Mouse (Mus musculus) thymus, adult 2 months (tissue): ENCODE results near the gene Vps37c. TPM values are rescaled to one million over a fixed set of nuclear protein-coding genes. Genes with fewer than 3 reads are reported as not detected.

ENCODE experiments used
- DNase-seq: peaks from one replicate; pipeline ENCODE4 v3.0.0; 2021
- H3K27ac ChIP-seq: fragments of 200-500 bp; 2 replicates; pipeline ENCODE4 v1.5.1; 2012; ENCODE audit warnings: low read length, control low read depth; ENCODE audit not compliant: control insufficient read depth, insufficient read depth
- H3K27me3 ChIP-seq: fragments of 200-500 bp; 2 replicates; pipeline ENCODE4 v1.6.1; 2012; ENCODE audit warnings: mild to moderate bottlenecking, low read length, moderate library complexity, mixed read lengths; ENCODE audit not compliant: control insufficient read depth, insufficient read depth
- H3K36me3 ChIP-seq: fragments of 200-500 bp; 2 replicates; pipeline ENCODE4 v1.6.1; 2012; ENCODE audit warnings: mild to moderate bottlenecking, low read length, moderate library complexity; ENCODE audit not compliant: control insufficient read depth, insufficient read depth
- H3K4me1 ChIP-seq: fragments of 200-500 bp; replicated peaks from 2 replicates; pipeline ENCODE4 v1.6.1; 2012; ENCODE audit warnings: low read length; ENCODE audit not compliant: control insufficient read depth, insufficient read depth
- H3K4me3 ChIP-seq: fragments of 200-500 bp; 2 replicates; pipeline ENCODE4 v1.5.1; 2012; ENCODE audit warnings: mild to moderate bottlenecking, low read length, control low read depth, moderate library complexity; ENCODE audit not compliant: control insufficient read depth, insufficient read depth
- CTCF ChIP-seq: fragments of 200-500 bp; IDR thresholded peaks from 2 replicates; pipeline ENCODE4 v1.5.1; 2012; ENCODE audit warnings: mild to moderate bottlenecking, control low read depth, low read length, moderate library complexity, borderline replicate concordance; ENCODE audit not compliant: control insufficient read depth, poor library complexity, insufficient read depth; ENCODE audit errors: extremely low read depth
- POLR2A ChIP-seq: fragments of 200-500 bp; IDR thresholded peaks from 2 replicates; pipeline ENCODE4 v1.6.1; 2012; ENCODE audit warnings: mild to moderate bottlenecking, low read length, control low read depth, moderate library complexity; ENCODE audit not compliant: control insufficient read depth, poor library complexity, insufficient read depth; ENCODE audit errors: extremely low read depth
- WGBS: fragments of 180-500 bp; shearing (Covaris S2); methylation state at CpG from one replicate; pipeline ENCODE4 v1.1.7; 2018; 5-methylcytosine and 5-hydroxymethylcytosine counted together
- polyA plus RNA-seq: library from polyadenylated mRNA; depleted of rRNA; stranded (reverse); fragments of >200 nt; gene quantifications from 2 replicates; pipeline ENCODE4 v1.2.3, GENCODE M21; 2012

Gene Vps37c
- polyA plus RNA-seq, 1 experiment = 38.2 TPM

- 92% methylated on average over 13 of the region's 13 CpGs for WGBS
- H3K27ac ChIP-seq = no peak overlapping the region
- peaks cover 14% of the 10 kb centered on the region for H3K4me1 ChIP-seq
- no peak for TF ChIP-seq CTCF
- TF ChIP-seq POLR2A = no peak
- H3K4me3 ChIP-seq = no peak overlapping the region
- H3K27me3 ChIP-seq = no peaks in the 10 kb centered on the region
- peaks cover 11% of the 10 kb centered on the region for H3K36me3 ChIP-seq
- no peak for DNase-seq
Measured at GRCm38 (mm10) chr19:10707087-10707875, 18.7 kb downstream of the Vps37c start.

- WGBS = 100% methylated on average over 1 of the region's 1 CpGs
Measured at GRCm38 (mm10) chr19:10707881-10708280, 19.3 kb downstream of the Vps37c start.

GRCm38 (mm10) chr19:10708900-10709299, 20.4 kb downstream of the Vps37c start:
- H3K27me3 ChIP-seq = no peaks in the 10 kb centered on the region
- 89% methylated on average over 6 of the region's 6 CpGs for WGBS
- TF ChIP-seq CTCF (no peak), POLR2A (no peak)
- peaks cover 16% of the 10 kb centered on the region for H3K36me3 ChIP-seq
- no peak overlapping the region for H3K27ac ChIP-seq
- H3K4me3 ChIP-seq = no peak overlapping the region
- DNase-seq = no peak
- peaks cover 6% of the 10 kb centered on the region for H3K4me1 ChIP-seq

More at GRCm38 (mm10) chr19:10707881-10708280, 19.3 kb downstream of the Vps37c start:
- Histone ChIP-seq H3K36me3 (peaks cover 13% of the 10 kb centered on the region), H3K4me1 (peaks cover 14% of the 10 kb centered on the region), H3K4me3 (no peak overlapping the region), H3K27ac (no peak overlapping the region), H3K27me3 (no peaks in the 10 kb centered on the region)
- no peak for DNase-seq
- TF ChIP-seq POLR2A (no peak), CTCF (no peak)

- no peak overlapping the region for H3K27ac ChIP-seq
- no peak overlapping the region for H3K4me3 ChIP-seq
- WGBS = 12% methylated on average over 8 of the region's 8 CpGs
- H3K4me1 ChIP-seq = peaks cover 6% of the 10 kb centered on the region
- peaks cover 16% of the 10 kb centered on the region for H3K36me3 ChIP-seq
- DNase-seq = peak; percentile 89
- no peaks in the 10 kb centered on the region for H3K27me3 ChIP-seq
- TF ChIP-seq POLR2A = no peak
- peak; percentile 98 for TF ChIP-seq CTCF
Measured at GRCm38 (mm10) chr19:10709360-10710087, 21.0 kb downstream of the Vps37c start.

GRCm38 (mm10) chr19:10710088-10710511, 21.6 kb downstream of the Vps37c start:
- DNase-seq = peak; percentile 61
- no peak overlapping the region for H3K4me3 ChIP-seq
- 61% methylated on average over 9 of the region's 9 CpGs for WGBS
- H3K27me3 ChIP-seq = no peaks in the 10 kb centered on the region
- peaks cover 16% of the 10 kb centered on the region for H3K36me3 ChIP-seq
- peaks cover 7% of the 10 kb centered on the region for H3K4me1 ChIP-seq
- H3K27ac ChIP-seq = no peak overlapping the region
- TF ChIP-seq POLR2A (no peak), CTCF (0 out of 2 replicates have a peak, but pooled peaks have one; percentile 49)

GRCm38 (mm10) chr19:10710751-10711150, 22.2 kb downstream of the Vps37c start:
- no peaks in the 10 kb centered on the region for H3K27me3 ChIP-seq
- no peak for TF ChIP-seq CTCF
- no peak for TF ChIP-seq POLR2A
- peaks cover 16% of the 10 kb centered on the region for H3K36me3 ChIP-seq
- 100% methylated on average over 4 of the region's 4 CpGs for WGBS
- H3K27ac ChIP-seq = no peak overlapping the region
- H3K4me1 ChIP-seq = peaks cover 13% of the 10 kb centered on the region
- no peak for DNase-seq
- no peak overlapping the region for H3K4me3 ChIP-seq
